Mouse (Mus musculus) large intestine, adult 2 months (tissue): ENCODE results near the gene Ss18l2. TPM values are rescaled to one million over a fixed set of nuclear protein-coding genes. Genes with fewer than 3 reads are reported as not detected.

ENCODE experiments used
- DNase-seq: peaks from one replicate; pipeline ENCODE4 v3.0.0-alpha.2; 2012; ENCODE audit warnings: low read depth, low spot score
- WGBS: fragments of 180-500 bp; shearing (Covaris S2); methylation state at CpG from one replicate; pipeline ENCODE4 v1.1.7; 2018; 5-methylcytosine and 5-hydroxymethylcytosine counted together
- polyA plus RNA-seq: library from polyadenylated mRNA; depleted of rRNA; stranded (reverse); fragments of >200 nt; gene quantifications from 2 replicates; pipeline ENCODE4 v1.2.3, GENCODE M21; 2012

The Ss18l2 gene
- polyA plus RNA-seq, 1 experiment, result 25.3 TPM

GRCm38 (mm10) chr9:121697150-121698049 lies 12.7 kb upstream of the Ss18l2 start:
- no peak for DNase-seq
- WGBS, result 96% methylated on average over 1 of the region's 1 CpGs

GRCm38 (mm10) chr9:121704261-121704645 lies 5.9 kb upstream of the Ss18l2 start:
- WGBS, result 16% methylated on average over 11 of the region's 11 CpGs
- no peak for DNase-seq

GRCm38 (mm10) chr9:121704646-121705625 lies 5.2 kb upstream of the Ss18l2 start, which contains the start of gene Sec22c:
Gene Sec22c (minus strand): TSS chr9:121705490.
- WGBS, result under 1% methylated on average over 69 of the region's 69 CpGs

GRCm38 (mm10) chr9:121706029-121706675 lies 4.0 kb upstream of the Ss18l2 start:
- DNase-seq, result no peak
- WGBS, result 83% methylated on average over 6 of the region's 6 CpGs

More at GRCm38 (mm10) chr9:121704646-121705625, 5.2 kb upstream of the Ss18l2 start, which contains the start of gene Sec22c:
- DNase-seq, result peak; percentile 86

- DNase-seq, result no peak
- 65% methylated on average over 6 of the region's 6 CpGs for WGBS
These were observed 2.3 kb upstream of the Ss18l2 start for GRCm38 (mm10) chr9:121707801-121708200.

- WGBS, result 69% methylated on average over 7 of the region's 7 CpGs
- DNase-seq, result no peak
These were observed 1.3 kb upstream of the Ss18l2 start for GRCm38 (mm10) chr9:121708506-121709486.

GRCm38 (mm10) chr9:121710584-121710975 lies 451 bp downstream of the Ss18l2 start:
- no peak for DNase-seq
- WGBS, result under 1% methylated on average over 18 of the region's 18 CpGs

- WGBS, result 92% methylated on average over 2 of the region's 2 CpGs
- DNase-seq, result no peak
These were observed 6.9 kb downstream of the Ss18l2 start for GRCm38 (mm10) chr9:121717048-121717447.

GRCm38 (mm10) chr9:121718070-121718705 lies 8.1 kb downstream of the Ss18l2 start:
- WGBS, result 54% methylated on average over 15 of the region's 15 CpGs
- DNase-seq, result no peak

GRCm38 (mm10) chr9:121718792-121719318 lies 8.7 kb downstream of the Ss18l2 start, which contains the start of gene Nktr:
Gene Nktr (plus strand): TSS chr9:121719169.
- DNase-seq, result peak; percentile 93
- under 1% methylated on average over 54 of the region's 61 CpGs for WGBS

- WGBS, result under 1% methylated on average over 85 of the region's 87 CpGs
- no peak for DNase-seq
These were observed 9.5 kb downstream of the Ss18l2 start for GRCm38 (mm10) chr9:121719347-121720331.

GRCm38 (mm10) chr9:121740490-121740889 lies 30.4 kb downstream of the Ss18l2 start:
- WGBS, result 82% methylated on average over 6 of the region's 6 CpGs
- no peak for DNase-seq

GRCm38 (mm10) chr9:121741168-121741567 lies 31.0 kb downstream of the Ss18l2 start:
- 93% methylated on average over 3 of the region's 3 CpGs for WGBS
- no peak for DNase-seq

- WGBS, result 87% methylated on average over 8 of the region's 8 CpGs
- no peak for DNase-seq
These were observed 33.9 kb downstream of the Ss18l2 start for GRCm38 (mm10) chr9:121744051-121744450.

GRCm38 (mm10) chr9:121752774-121753173 lies 42.6 kb downstream of the Ss18l2 start:
- WGBS, result 91% methylated on average over 9 of the region's 9 CpGs

GRCm38 (mm10) chr9:121754624-121755023 lies 44.5 kb downstream of the Ss18l2 start:
- 86% methylated on average over 3 of the region's 3 CpGs for WGBS
- no peak for DNase-seq

More at GRCm38 (mm10) chr9:121752774-121753173, 42.6 kb downstream of the Ss18l2 start:
- no peak for DNase-seq
